Mouse (Mus musculus) urinary bladder, adult 18-20 months (tissue): ENCODE data around the gene Pop7.
A peak's percentile ranks its signal among the peaks of the same experiment; 100 is the strongest.

Source experiments
- DNase-seq, 2 experiments: peaks; one replicate each; pipeline ENCODE4 v3.0.0; 2022; ENCODE audit warnings: low spot score in 2 of 2, mixed read lengths in 2 of 2

Pop7 gene

DNA sequence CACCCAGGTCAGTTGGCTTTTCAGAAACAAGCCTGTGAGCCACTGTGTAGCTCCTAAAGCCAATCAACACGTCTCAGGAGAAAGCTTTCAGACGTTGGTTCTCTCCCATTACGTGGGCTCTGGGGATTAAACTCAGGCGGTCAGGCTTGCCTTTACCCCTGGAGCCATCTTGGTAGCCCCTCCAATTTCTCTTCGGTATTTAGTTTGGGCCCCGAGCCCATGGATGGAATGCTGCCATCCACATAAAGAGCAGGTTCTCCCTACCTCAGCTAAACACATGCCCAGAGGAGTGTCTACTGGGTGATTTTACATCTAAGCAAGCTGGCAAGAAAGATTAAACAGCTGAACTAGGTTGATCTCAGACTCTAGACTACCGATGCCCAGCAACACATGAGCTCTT is 2.1 kb downstream of the Pop7 start:
- DNase-seq, result no peak

DNA sequence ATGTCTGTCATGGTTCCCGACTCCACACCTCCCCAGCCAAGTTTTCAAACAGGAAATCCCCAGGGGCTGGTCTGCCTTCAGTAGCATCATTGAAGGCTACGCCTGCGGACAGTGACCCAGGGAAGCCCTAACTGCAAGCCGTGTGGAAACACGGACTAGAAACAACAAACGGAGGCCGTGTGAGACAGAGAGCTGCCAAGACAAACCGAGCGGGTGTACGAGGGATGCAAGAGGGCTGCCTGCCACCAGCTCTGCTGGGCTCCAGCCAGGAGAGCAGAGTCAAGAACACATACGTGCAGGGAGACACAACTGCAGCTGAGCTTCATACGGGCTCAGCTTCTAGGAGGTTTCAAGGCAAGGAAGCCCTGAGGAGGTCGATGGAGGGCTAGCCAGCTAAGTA is 8.5 kb downstream of the Pop7 start:
- DNase-seq, result no peak

DNA sequence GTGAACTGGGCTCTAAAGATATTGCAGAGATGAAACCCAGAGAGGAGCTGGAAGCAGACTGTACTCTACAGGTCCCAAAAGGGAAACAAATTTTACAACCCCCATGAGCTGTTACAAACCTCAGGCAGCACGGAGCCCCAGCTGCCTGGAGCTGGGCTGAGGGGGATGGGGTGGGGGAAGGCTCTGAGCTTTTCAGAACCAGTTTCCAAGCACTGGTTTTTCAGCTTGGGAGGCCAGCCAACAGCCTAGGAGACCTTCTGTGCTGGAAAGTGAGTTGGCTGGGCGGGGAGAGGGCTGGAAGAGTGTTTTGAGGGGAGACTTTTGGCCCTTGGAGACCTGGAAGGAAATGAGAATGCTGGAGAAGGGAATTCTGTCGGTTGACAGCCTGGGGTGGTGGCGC is 10.8 kb downstream of the Pop7 start:
- DNase-seq, result no peak

DNA sequence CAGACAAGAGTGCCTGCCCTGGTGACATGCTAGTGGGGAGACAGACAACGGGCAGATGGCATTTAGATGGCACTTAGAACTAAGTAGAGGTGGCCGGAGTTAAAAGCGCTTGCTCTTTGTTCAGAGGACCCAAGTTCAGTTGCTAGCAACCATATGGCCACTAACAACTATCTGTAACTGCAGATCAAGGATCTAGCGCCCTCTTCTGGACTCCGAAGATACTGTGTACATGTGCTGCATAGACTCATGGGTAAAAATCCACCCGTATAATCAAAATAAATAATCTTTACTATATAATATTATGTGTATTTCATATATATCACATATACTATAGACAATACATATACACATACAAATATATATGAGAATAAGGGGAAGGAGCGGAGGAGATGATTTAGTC is 14.7 kb downstream of the Pop7 start:
- DNase-seq, result no peak

DNA sequence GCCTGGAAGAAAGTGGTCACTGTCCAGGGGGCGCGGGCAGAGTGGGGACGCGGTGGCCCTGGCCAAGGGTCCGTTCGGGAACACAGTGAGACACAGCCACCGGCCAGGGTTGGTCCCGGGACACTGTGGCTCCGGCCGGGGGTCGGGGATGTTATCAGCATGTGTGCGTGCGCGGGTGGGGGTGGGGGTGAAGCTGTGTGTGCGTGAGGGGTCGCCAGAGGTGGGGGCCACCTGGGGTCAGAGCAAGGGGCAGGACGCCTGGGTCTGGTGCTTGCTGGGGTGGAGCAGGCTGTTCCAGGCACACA is 16.5 kb downstream of the Pop7 start:
- no peak for DNase-seq

DNA sequence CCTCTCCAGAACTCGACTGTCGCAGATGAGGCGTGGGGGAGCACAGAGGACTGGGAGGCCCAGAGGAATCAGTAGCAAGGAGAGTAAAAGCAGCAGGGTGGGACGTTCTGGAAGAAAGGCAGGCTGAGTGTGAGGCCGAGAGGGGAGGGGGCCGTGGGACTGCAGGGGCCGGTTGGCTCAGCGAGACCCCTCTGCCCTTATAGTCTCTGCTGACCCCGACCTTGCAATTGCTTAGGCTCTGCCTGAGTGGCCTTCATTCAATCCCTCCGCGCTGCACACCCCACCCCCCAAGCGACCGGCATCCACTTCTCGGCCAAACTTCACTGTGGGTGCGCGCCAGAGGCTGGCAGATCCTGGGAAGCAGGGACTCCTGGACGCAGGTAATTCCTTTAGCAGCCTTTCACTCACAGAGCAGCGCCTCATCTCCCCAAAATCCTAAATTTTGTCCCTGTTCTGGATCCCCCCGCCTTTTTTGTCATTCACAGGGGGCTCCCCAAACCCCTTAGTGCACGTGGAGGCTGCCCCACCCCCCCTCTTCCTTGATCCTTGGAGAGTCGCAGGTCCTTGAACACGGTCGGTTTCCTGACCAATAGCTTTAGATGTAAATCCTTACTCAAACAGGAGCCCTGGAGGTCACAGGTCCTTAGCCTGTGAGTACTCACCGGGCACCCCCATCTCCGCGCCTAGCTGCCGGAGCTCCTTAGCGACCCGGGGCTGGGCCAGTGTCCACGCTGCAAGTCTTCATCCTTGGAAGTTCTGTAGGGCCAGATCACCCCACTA is 17.1 kb downstream of the Pop7 start:
- DNase-seq, result no peak

DNA sequence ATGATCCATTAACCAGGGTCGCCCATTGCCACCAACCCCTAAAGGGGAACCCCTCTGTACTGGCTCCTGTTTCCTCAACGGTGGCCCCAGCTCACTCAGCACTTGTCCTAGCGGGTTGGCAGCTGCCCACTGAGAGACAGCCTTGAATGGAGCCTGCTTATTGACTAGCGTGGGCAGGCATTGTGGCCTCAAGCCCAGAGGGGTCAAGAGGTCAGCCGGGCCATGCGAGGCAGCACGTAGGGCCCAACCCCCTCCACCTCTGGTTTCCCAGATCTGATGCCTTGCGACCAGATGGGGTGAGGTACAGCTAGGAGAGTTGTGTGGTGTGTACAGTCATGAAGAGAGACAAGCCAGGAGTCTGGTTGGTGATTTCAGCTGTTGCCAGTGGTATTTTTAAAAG is 20.4 kb downstream of the Pop7 start:
- no peak for DNase-seq

DNA sequence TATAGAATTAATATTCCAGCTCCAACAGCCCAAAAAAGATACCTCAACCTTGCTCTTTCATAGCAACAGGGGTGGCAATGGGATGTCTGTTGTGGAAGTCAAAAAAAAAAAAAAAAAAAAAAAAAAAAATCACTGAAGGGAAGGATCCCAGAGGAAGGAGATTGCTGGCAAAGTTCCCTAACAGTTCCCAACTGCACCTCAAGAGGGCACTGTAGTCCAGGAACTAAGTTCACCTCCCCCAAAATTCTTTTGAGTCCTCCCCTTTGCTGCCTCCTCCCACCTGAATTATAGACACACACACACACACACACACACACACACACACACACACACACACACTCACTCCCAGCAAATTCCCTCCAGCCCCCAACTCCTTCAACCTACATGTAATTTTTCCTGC is 21.2 kb downstream of the Pop7 start:
- peak; percentile 24 to 47 for DNase-seq

DNA sequence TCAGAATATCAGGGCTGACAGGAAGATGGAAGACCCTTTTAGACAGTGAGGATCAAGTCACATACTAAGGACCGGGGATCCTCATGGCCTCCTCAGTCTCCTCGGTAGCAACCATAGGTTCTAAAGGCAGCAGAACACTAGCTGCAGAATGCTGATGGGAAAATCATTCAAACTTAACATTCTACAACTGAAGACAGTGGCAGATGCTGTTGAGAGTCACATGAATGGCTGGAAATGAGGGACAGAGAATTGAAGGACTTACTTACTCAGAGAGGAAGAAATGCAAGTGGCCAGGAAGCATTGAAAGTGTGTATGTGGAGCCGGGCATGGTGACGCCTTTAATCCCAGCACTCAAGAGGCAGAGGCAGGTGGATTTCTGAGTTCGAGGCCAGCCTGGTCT is 25.4 kb downstream of the Pop7 start, which contains the start of gene Zan:
Gene Zan, minus strand, starts transcription at position 101 of the 400 bp plus-strand sequence.
- DNase-seq, result no peak

DNA sequence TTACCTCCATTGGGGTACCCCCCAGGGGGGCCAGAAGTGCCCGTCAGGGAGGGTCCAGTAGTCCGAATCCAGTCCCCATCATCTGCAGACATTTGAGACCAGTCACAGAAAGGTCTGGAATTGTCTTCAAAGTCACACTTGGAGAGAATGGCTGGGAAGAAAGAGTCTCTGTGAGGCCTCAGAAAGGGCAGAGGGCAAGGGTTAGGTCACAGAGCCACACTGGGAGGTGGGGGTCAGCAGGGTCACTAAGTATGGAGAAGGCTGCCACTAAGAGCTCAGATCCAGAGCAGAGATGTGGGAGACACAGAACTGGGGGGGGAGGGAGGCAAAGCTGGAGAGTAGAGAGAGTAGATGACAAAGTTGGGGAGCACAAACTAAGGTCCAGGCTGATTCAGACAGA is 28.0 kb downstream of the Pop7 start:
- no peak for DNase-seq

DNA sequence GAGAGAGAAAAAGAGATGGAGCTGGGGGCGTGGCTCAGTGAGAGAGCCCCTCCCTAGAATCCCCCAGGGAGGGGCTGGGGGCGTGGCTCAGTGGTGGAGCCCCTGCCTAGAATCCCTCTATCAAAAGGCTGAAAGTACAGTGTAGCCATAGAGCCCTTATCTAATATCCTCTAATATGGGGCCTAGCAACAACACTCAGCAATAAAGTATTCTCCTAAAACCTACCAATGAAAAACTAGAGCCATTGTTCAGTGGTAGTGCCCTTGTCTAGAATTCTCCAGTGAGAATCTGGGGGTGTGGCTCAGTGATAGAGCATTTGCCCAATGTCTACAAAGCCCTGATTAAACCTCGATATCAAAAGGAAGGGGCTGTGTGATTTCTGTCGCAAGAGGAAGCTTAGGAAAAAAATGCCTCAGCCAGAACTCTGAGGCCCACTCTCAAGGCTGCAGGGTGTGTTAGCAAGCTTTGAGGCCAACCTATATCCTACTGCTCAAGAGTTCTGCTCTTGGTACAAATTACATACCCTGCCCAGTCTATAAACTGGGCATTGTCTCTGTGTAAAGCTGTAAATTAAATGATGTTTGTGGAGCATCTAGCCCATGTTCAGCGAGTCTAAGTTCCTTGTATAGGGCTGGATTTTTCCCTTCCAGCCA is 29.9 kb downstream of the Pop7 start:
- no peak for DNase-seq

DNA sequence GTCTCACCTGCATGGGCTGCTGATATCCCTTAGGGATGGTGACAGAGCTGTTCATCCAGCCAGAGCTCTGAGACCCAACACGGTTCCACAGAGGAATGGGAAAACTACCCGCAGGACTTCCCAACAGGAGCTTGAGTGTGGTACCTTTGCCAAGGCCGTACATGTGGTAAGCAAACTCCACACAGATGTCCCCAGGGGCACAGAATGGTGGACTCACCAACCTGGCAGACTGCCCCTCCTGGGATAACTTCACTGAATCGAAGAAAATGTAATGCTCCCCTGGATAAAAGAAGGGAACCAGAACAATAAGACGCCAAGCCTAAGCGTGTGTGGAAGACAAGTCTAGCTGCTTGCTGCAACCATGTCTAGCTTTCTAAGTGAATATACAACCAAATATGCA is 35.4 kb downstream of the Pop7 start:
- no peak for DNase-seq

DNA sequence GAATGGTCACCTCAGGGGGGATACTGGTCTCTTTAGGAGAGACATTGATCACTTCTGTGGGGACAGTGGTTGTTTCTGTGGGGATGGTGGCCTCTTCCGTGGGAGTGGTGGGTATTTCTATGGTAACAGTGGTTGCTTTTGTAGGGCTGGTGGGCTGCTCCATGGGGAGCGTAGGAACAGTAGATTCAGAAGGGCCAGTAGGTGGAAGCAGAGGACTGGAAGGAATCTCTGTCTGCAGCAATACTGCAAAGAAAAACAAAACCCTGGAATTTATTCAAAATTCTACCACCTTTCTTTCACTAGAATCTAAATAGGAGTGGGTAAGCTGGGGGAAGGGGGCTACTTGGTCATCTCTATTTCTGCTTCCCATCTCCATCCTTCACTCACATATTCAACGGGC is 37.3 kb downstream of the Pop7 start:
- no peak for DNase-seq

DNA sequence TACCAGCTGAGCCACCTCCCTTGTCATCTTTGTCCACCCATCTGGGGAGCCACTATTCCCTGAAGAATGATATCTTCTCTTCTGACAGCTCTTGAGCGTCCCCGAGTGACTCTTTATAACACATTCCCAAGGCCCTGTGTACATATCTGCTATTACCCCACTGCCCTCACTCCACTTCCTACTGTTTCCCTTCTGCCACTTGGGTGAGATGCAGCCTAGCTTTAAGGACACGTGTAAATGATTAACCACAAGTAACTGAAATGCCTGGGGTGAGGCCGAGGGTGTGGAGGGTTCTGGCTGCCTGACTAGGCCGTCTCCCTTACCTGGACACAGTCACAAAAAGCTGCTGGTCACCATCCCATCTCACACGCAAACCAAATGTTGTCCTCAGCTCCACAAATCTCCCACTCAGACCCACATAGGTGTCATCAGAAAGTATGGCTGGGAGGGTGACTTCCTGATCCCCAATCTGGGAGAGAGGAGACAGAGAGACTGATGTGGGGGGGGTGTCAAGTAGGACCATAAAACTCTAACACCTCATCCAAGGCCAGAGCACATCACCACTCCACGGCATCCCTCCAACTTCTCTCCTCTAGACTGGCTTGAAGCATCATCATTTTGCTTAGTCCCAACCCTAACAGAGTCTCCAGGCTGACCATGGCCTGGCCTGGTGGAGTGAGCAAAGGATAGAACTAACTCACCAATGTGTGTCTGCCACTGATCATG is 46.3 kb downstream of the Pop7 start:
- peak; percentile 6 to 15 for DNase-seq

DNA sequence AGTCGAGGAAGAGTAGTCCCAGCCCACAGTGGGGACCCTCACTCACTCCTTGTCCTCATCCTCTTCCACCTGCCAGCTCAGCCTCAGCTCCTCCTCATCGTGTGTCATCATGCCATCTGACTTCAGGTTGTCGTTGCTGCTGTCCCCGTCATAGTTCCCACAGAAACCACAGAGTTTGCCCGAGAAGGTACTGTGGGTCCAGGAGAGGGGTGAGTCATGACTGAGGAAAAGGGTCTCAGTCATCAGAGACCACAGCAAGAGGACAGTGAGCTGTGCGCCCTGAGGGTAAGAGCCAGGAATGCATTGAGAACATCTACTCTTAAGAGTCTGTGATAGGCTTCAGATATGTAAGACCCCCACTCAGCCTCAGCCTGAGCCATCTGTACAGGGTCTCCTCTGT is 47.1 kb downstream of the Pop7 start:
- DNase-seq, result no peak
